Mouse (Mus musculus) G1E (cell line): ENCODE measurements around the gene Best1.

Experiments
- CTCF ChIP-seq: IDR thresholded peaks from 2 replicates; pipeline ENCODE4 v1.5.1; 2012; ENCODE audit warnings: low read depth, low read length, inconsistent platforms, mixed read lengths
- GATA1 ChIP-seq: IDR thresholded peaks from 2 replicates; pipeline ENCODE4 v1.6.1; 2012; ENCODE audit warnings: borderline replicate concordance, low read length, inconsistent platforms, mixed read lengths
- POLR2AphosphoS5 ChIP-seq: IDR thresholded peaks from 2 replicates; pipeline ENCODE4 v1.6.1; 2012; ENCODE audit warnings: low read depth, low read length, inconsistent platforms; ENCODE audit not compliant: insufficient replicate concordance

- TF ChIP-seq CTCF, result no peak
- TF ChIP-seq POLR2AphosphoS5, result no peak
- TF ChIP-seq GATA1, result no peak
Measured at GRCm38 (mm10) chr19:9936579-9936978, 64.9 kb downstream of the Best1 start.
